Mouse (Mus musculus) thymus, postnatal 25 days (tissue): ENCODE measurements around the gene Rps16.

Experiments
- DNase-seq: peaks from one replicate; pipeline ENCODE4 v3.0.0; 2022

Gene Rps16

GRCm38 (mm10) chr7:28350155-28350883 is at the start of gene Rps16:
TSS of gene Rps16 (plus strand) at chr7:28350652.
- peak; percentile 99 for DNase-seq

- peak; percentile 65 for DNase-seq
Observed at GRCm38 (mm10) chr7:28301616-28302433, 48.6 kb upstream of the Rps16 start, which contains the start of gene Dll3. TSS of gene Dll3 (minus strand) at chr7:28302238.

- DNase-seq: no peak
Observed at GRCm38 (mm10) chr7:28305641-28306040, 44.8 kb upstream of the Rps16 start.

GRCm38 (mm10) chr7:28306216-28306615 is 44.2 kb upstream of the Rps16 start:
- DNase-seq: no peak

- no peak for DNase-seq
Observed at GRCm38 (mm10) chr7:28309737-28310136, 40.7 kb upstream of the Rps16 start.

- DNase-seq: no peak
Observed at GRCm38 (mm10) chr7:28311151-28311925, 39.1 kb upstream of the Rps16 start.

- peak; percentile 96 for DNase-seq
Observed at GRCm38 (mm10) chr7:28311926-28312543, 38.4 kb upstream of the Rps16 start, which contains the start of gene Timm50. TSS of gene Timm50 (minus strand) at chr7:28312072.

GRCm38 (mm10) chr7:28318036-28318435 is 32.4 kb upstream of the Rps16 start:
- DNase-seq: no peak

- DNase-seq: no peak
Observed at GRCm38 (mm10) chr7:28318714-28319113, 31.7 kb upstream of the Rps16 start.

GRCm38 (mm10) chr7:28321974-28322720 is 28.3 kb upstream of the Rps16 start:
- DNase-seq: no peak

GRCm38 (mm10) chr7:28325293-28325692 is 25.2 kb upstream of the Rps16 start:
- no peak for DNase-seq

GRCm38 (mm10) chr7:28326457-28326856 is 24.0 kb upstream of the Rps16 start:
- DNase-seq: no peak

GRCm38 (mm10) chr7:28328260-28328659 is 22.2 kb upstream of the Rps16 start:
- no peak for DNase-seq

GRCm38 (mm10) chr7:28334534-28334933 is 15.9 kb upstream of the Rps16 start:
- no peak for DNase-seq

GRCm38 (mm10) chr7:28335471-28335870 is 15.0 kb upstream of the Rps16 start:
- DNase-seq: no peak

- peak; percentile 98 for DNase-seq
Observed at GRCm38 (mm10) chr7:28338108-28338998, 12.1 kb upstream of the Rps16 start, which contains the start of gene Supt5. TSS of gene Supt5 (minus strand) at chr7:28338746.

- peak; percentile 60 for DNase-seq
Observed at GRCm38 (mm10) chr7:28339213-28339917, 11.1 kb upstream of the Rps16 start.

- DNase-seq: no peak
Observed at GRCm38 (mm10) chr7:28341381-28341780, 9.1 kb upstream of the Rps16 start.

GRCm38 (mm10) chr7:28344637-28345036 is 5.8 kb upstream of the Rps16 start:
- peak; percentile 66 for DNase-seq

GRCm38 (mm10) chr7:28347746-28348145 is 2.7 kb upstream of the Rps16 start:
- no peak for DNase-seq
